Mouse (Mus musculus) bone marrow macrophage, adult 2 months (primary cell): ENCODE measurements around the gene Fut1. TPM values are rescaled to one million over a fixed set of nuclear protein-coding genes. Genes with fewer than 3 reads are reported as not detected.
A peak's percentile ranks its signal among the peaks of the same experiment; 100 is the strongest.

Source experiments
- H3K27ac ChIP-seq: 2 replicates; pipeline ENCODE4 v1.5.1; 2012; ENCODE audit warnings: low read depth, low read length; ENCODE audit not compliant: insufficient read depth
- H3K4me1 ChIP-seq: 2 replicates; pipeline ENCODE4 v1.6.1; 2012; ENCODE audit warnings: low read length; ENCODE audit not compliant: control insufficient read depth, insufficient read depth
- H3K4me3 ChIP-seq: 2 replicates; pipeline ENCODE4 v1.5.1; 2012; ENCODE audit warnings: mild to moderate bottlenecking, low read length, moderate library complexity; ENCODE audit not compliant: insufficient read depth
- CTCF ChIP-seq: IDR thresholded peaks from 2 replicates; pipeline ENCODE4 v1.5.1; 2012; ENCODE audit warnings: low read depth, mild to moderate bottlenecking, low read length, moderate library complexity
- POLR2A ChIP-seq: IDR thresholded peaks from 2 replicates; pipeline ENCODE4 v1.6.1; 2012; ENCODE audit warnings: mild to moderate bottlenecking, low read depth, low read length, borderline replicate concordance
- polyA plus RNA-seq: library from polyadenylated mRNA; stranded (reverse); fragments of >200 nt; gene quantifications from 2 replicates; pipeline ENCODE4 v1.2.4, GENCODE M21; 2012; ENCODE audit not compliant: missing spikeins, insufficient read depth, insufficient read length

Gene Fut1
- polyA plus RNA-seq, 1 experiment, result not detected

- no peak for TF ChIP-seq POLR2A
- no peak for TF ChIP-seq CTCF
- Histone ChIP-seq H3K4me1 (0 out of 2 replicates have a peak, but pooled peaks cover 2% of the 10 kb centered on the region), H3K27ac (no peak overlapping the region)
Observed at GRCm38 (mm10) chr7:45625481-45625880, 8.4 kb downstream of the Fut1 start.

GRCm38 (mm10) chr7:45626571-45627076 is 9.5 kb downstream of the Fut1 start:
- no peak for TF ChIP-seq POLR2A
- no peak for TF ChIP-seq CTCF

More at GRCm38 (mm10) chr7:45625481-45625880, 8.4 kb downstream of the Fut1 start:
- H3K4me3 ChIP-seq, result no peak overlapping the region

GRCm38 (mm10) chr7:45627261-45627660 is 10.2 kb downstream of the Fut1 start, which contains the start of gene Rasip1:
TSS of gene Rasip1 (plus strand) at chr7:45627488.
- TF ChIP-seq CTCF (no peak), POLR2A (no peak)
- no peak within 1 kb of the TSS for H3K27ac ChIP-seq
- peak within 1 kb of the TSS; percentile 77 for H3K4me3 ChIP-seq
- H3K4me1 ChIP-seq, result 0 out of 2 replicates have a peak, but pooled peaks cover 2% of the 10 kb centered on the region

More at GRCm38 (mm10) chr7:45626571-45627076, 9.5 kb downstream of the Fut1 start:
- no peak overlapping the region for H3K4me3 ChIP-seq
- H3K4me1 ChIP-seq, result 0 out of 2 replicates have a peak, but pooled peaks cover 2% of the 10 kb centered on the region
- H3K27ac ChIP-seq, result no peak overlapping the region

GRCm38 (mm10) chr7:45628364-45629294 is 11.5 kb downstream of the Fut1 start:
- TF ChIP-seq POLR2A (no peak), CTCF (peak; percentile 26; the same call in 1 of the 2 replicates)
- Histone ChIP-seq H3K4me3 (peak overlapping the region; percentile 77), H3K27ac (no peak overlapping the region), H3K4me1 (0 out of 2 replicates have a peak, but pooled peaks cover 2% of the 10 kb centered on the region)

GRCm38 (mm10) chr7:45630064-45630907 is 13.2 kb downstream of the Fut1 start:
- TF ChIP-seq CTCF, result no peak
- TF ChIP-seq POLR2A, result no peak
- Histone ChIP-seq H3K4me3 (no peak overlapping the region), H3K27ac (no peak overlapping the region), H3K4me1 (peaks cover 8% of the 10 kb centered on the region)

GRCm38 (mm10) chr7:45632499-45632898 is 15.4 kb downstream of the Fut1 start:
- no peak overlapping the region for H3K4me3 ChIP-seq

GRCm38 (mm10) chr7:45634946-45635681 is 18.0 kb downstream of the Fut1 start:
- peaks cover 12% of the 10 kb centered on the region for H3K4me1 ChIP-seq
- H3K4me3 ChIP-seq, result no peak overlapping the region
- peak overlapping the region; percentile 42 for H3K27ac ChIP-seq
- TF ChIP-seq CTCF, result no peak
- TF ChIP-seq POLR2A, result no peak

More at GRCm38 (mm10) chr7:45632499-45632898, 15.4 kb downstream of the Fut1 start:
- Histone ChIP-seq H3K27ac (no peak overlapping the region), H3K4me1 (peaks cover 15% of the 10 kb centered on the region)
- TF ChIP-seq POLR2A, result no peak
- TF ChIP-seq CTCF, result no peak

- Histone ChIP-seq H3K4me3 (no peak overlapping the region), H3K4me1 (peaks cover 14% of the 10 kb centered on the region), H3K27ac (peak overlapping the region; percentile 42)
- TF ChIP-seq CTCF (no peak), POLR2A (no peak)
Observed at GRCm38 (mm10) chr7:45635711-45636688, 18.9 kb downstream of the Fut1 start.
